Mouse (Mus musculus): ENCODE data around the gene Aars. TPM values are rescaled to one million over a fixed set of nuclear protein-coding genes. Genes with fewer than 3 reads are reported as not detected.

The Aars gene
- polyA plus RNA-seq, 2 experiments: 30.2 to 46.7 TPM

- no peak overlapping the region for H3K27ac ChIP-seq
- H3K4me3 ChIP-seq (ENCODE audit: insufficient read depth in 1 of 2, low read depth in 2 of 2, low read length in 2 of 2): peak overlapping the region; percentile 25 to 41; a peak in 3 of 4 replicates
- H3K4me2 ChIP-seq (ENCODE audit: low read depth): peak overlapping the region; percentile 59
- WGBS (ENCODE audit: insufficient replicate concordance): 22% methylated on average over 4 of the region's 4 CpGs
- ATAC-seq (ENCODE audit: insufficient read depth): no peak
- H3K9ac ChIP-seq (replicated peaks): peak overlapping the region; percentile 31; the same call in 1 of the 2 replicates
- no peaks in the 10 kb centered on the region for H3K9me3 ChIP-seq (ENCODE audit: control insufficient read depth, low read length)
- H3K4me1 ChIP-seq (replicated peaks; ENCODE audit: control insufficient read depth in 2 of 2, insufficient read depth in 2 of 2, low read length in 1 of 2): peaks cover 9 to 15% of the 10 kb centered on the region in 2 experiments
- H3K27me3 ChIP-seq (ENCODE audit: control insufficient read depth, insufficient read depth, low read length): no peaks in the 10 kb centered on the region
- no peaks in the 10 kb centered on the region for H3K36me3 ChIP-seq (replicated peaks; ENCODE audit: control insufficient read depth, insufficient read depth, low read depth)
- DNase-seq (ENCODE audit: low read depth in 3 of 3, low spot score in 3 of 3): peak; percentile 34 to 54 (median 38)
- no peak for TF ChIP-seq CTCF (IDR thresholded peaks at IDR 0.05; ENCODE audit: low read depth)
Observed at GRCm38 (mm10) chr8:111029589-111029988, 3.4 kb upstream of the Aars start.

- H3K27ac ChIP-seq: no peak overlapping the region
- no peaks in the 10 kb centered on the region for H3K27me3 ChIP-seq (ENCODE audit: control insufficient read depth, insufficient read depth, low read length)
- DNase-seq (ENCODE audit: low read depth in 3 of 3, low spot score in 3 of 3) (no peak), ATAC-seq (ENCODE audit: insufficient read depth) (no peak)
- H3K4me3 ChIP-seq (ENCODE audit: insufficient read depth in 1 of 2, low read depth in 2 of 2, low read length in 2 of 2): peak overlapping the region; percentile 25 to 41; a peak in 3 of 4 replicates
- H3K4me2 ChIP-seq (ENCODE audit: low read depth): peak overlapping the region; percentile 59
- H3K9me3 ChIP-seq (ENCODE audit: control insufficient read depth, low read length): no peaks in the 10 kb centered on the region
- H3K4me1 ChIP-seq (replicated peaks; ENCODE audit: control insufficient read depth in 2 of 2, insufficient read depth in 2 of 2, low read length in 1 of 2): peaks cover 14 to 18% of the 10 kb centered on the region in 2 experiments
- TF ChIP-seq EP300 (IDR thresholded peaks at IDR 0.05; ENCODE audit: low read depth): no peak
- TF ChIP-seq CTCF (IDR thresholded peaks at IDR 0.05; ENCODE audit: low read depth): no peak
- peak overlapping the region; percentile 31; the same call in 1 of the 2 replicates for H3K9ac ChIP-seq (replicated peaks)
- WGBS (ENCODE audit: insufficient replicate concordance): 58% methylated on average over 6 of the region's 6 CpGs
- no peaks in the 10 kb centered on the region; the same call in 1 of the 2 replicates for H3K36me3 ChIP-seq (replicated peaks; ENCODE audit: control insufficient read depth, insufficient read depth, low read depth)
Observed at GRCm38 (mm10) chr8:111030045-111030444, 2.9 kb upstream of the Aars start.

GRCm38 (mm10) chr8:111031572-111031971 lies 1.4 kb upstream of the Aars start, which contains the start of gene Ddx19b:
Gene Ddx19b, minus strand, starts transcription at chr8:111031751.
- H3K27me3 ChIP-seq (ENCODE audit: control insufficient read depth, insufficient read depth, low read length): no peaks in the 10 kb centered on the region
- 91% methylated on average over 19 of the region's 19 CpGs for WGBS (ENCODE audit: insufficient replicate concordance)

GRCm38 (mm10) chr8:111033482-111034215 lies 705 bp downstream of the Aars start:
- H3K27me3 ChIP-seq (ENCODE audit: control insufficient read depth, insufficient read depth, low read length): no peaks in the 10 kb centered on the region
- WGBS (ENCODE audit: insufficient replicate concordance): 6% methylated on average over 37 of the region's 37 CpGs
- peak; percentile 59 for TF ChIP-seq EP300 (IDR thresholded peaks at IDR 0.05; ENCODE audit: low read depth)
- no peak for TF ChIP-seq CTCF (IDR thresholded peaks at IDR 0.05; ENCODE audit: low read depth)
- H3K4me2 ChIP-seq (ENCODE audit: low read depth): peak overlapping the region; percentile 81
- H3K4me1 ChIP-seq (replicated peaks; ENCODE audit: control insufficient read depth in 2 of 2, insufficient read depth in 2 of 2, low read length in 1 of 2): peaks cover 18 to 20% of the 10 kb centered on the region in 2 experiments
- H3K36me3 ChIP-seq (replicated peaks; ENCODE audit: control insufficient read depth, insufficient read depth, low read depth): peaks cover 29% of the 10 kb centered on the region
- DNase-seq (ENCODE audit: low read depth in 3 of 3, low spot score in 3 of 3): peak; percentile 100
- H3K9ac ChIP-seq (replicated peaks): peak overlapping the region; percentile 97
- no peaks in the 10 kb centered on the region for H3K9me3 ChIP-seq (ENCODE audit: control insufficient read depth, low read length)
- peak overlapping the region; percentile 84 for H3K27ac ChIP-seq
- ATAC-seq (ENCODE audit: insufficient read depth): peak; percentile 96
- H3K4me3 ChIP-seq (ENCODE audit: insufficient read depth in 1 of 2, low read depth in 2 of 2, low read length in 2 of 2): peak overlapping the region; percentile 86 to 96

More at GRCm38 (mm10) chr8:111031572-111031971, 1.4 kb upstream of the Aars start, which contains the start of gene Ddx19b:
- Histone ChIP-seq H3K27ac (no peak within 1 kb of the TSS), H3K4me1 (replicated peaks; ENCODE audit: control insufficient read depth in 2 of 2, insufficient read depth in 2 of 2, low read length in 1 of 2) (peaks cover 21 to 22% of the 10 kb centered on the region in 2 experiments), H3K36me3 (replicated peaks; ENCODE audit: control insufficient read depth, insufficient read depth, low read depth) (peaks cover 9% of the 10 kb centered on the region), H3K9me3 (ENCODE audit: control insufficient read depth, low read length) (no peaks in the 10 kb centered on the region), H3K4me2 (ENCODE audit: low read depth) (no peak within 1 kb of the TSS), H3K4me3 (ENCODE audit: insufficient read depth in 1 of 2, low read depth in 2 of 2, low read length in 2 of 2) (no peak within 1 kb of the TSS), H3K9ac (replicated peaks) (no peak within 1 kb of the TSS)
- TF ChIP-seq EP300 (IDR thresholded peaks at IDR 0.05; ENCODE audit: low read depth): no peak
- no peak for TF ChIP-seq CTCF (IDR thresholded peaks at IDR 0.05; ENCODE audit: low read depth)
- ATAC-seq (ENCODE audit: insufficient read depth) (no peak), DNase-seq (ENCODE audit: low read depth in 3 of 3, low spot score in 3 of 3) (no peak)

- H3K9ac ChIP-seq (replicated peaks): peak overlapping the region; percentile 97
- peak overlapping the region; percentile 81 for H3K4me2 ChIP-seq (ENCODE audit: low read depth)
- ATAC-seq (ENCODE audit: insufficient read depth): peak; percentile 34
- DNase-seq (ENCODE audit: low read depth in 3 of 3, low spot score in 3 of 3): no peak
- WGBS (ENCODE audit: insufficient replicate concordance): 15% methylated on average over 12 of the region's 12 CpGs
- peak overlapping the region; percentile 84 for H3K27ac ChIP-seq
- TF ChIP-seq CTCF (IDR thresholded peaks at IDR 0.05; ENCODE audit: low read depth) (no peak), EP300 (IDR thresholded peaks at IDR 0.05; ENCODE audit: low read depth) (no peak)
- H3K4me1 ChIP-seq (replicated peaks; ENCODE audit: control insufficient read depth in 2 of 2, insufficient read depth in 2 of 2, low read length in 1 of 2): peaks cover 18 to 20% of the 10 kb centered on the region in 2 experiments
- no peaks in the 10 kb centered on the region for H3K27me3 ChIP-seq (ENCODE audit: control insufficient read depth, insufficient read depth, low read length)
- H3K36me3 ChIP-seq (replicated peaks; ENCODE audit: control insufficient read depth, insufficient read depth, low read depth): peaks cover 35% of the 10 kb centered on the region
- peak overlapping the region; percentile 86 to 96 for H3K4me3 ChIP-seq (ENCODE audit: insufficient read depth in 1 of 2, low read depth in 2 of 2, low read length in 2 of 2)
- H3K9me3 ChIP-seq (ENCODE audit: control insufficient read depth, low read length): no peaks in the 10 kb centered on the region
Observed at GRCm38 (mm10) chr8:111034276-111034675, 1.3 kb downstream of the Aars start.

Measured in liver, embryonic 14.5 days (tissue).